Mouse (Mus musculus): ENCODE measurements around the gene Fbln2.

The Fbln2 gene

DNA sequence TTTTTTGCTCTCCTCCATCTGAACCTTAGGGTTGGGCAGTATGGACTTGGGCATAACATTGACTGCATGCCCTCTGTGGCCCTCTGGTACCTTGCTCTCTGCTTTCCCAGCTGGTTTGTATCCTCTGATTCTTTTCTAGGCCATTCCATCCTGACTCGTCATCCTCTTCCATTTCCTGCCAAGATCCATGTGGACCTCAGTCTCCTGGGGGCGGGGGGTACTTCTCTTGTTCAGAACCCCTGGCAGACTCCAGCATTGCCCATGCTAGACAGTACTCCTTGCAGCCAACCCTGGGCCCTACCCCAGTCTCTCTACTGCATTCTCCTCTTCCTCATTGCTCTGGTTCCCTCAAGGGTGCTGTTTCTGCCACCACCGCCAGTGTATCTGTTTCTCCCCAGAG, 19.8 kb upstream of the Fbln2 start:
- DNase-seq (ENCODE audit: low read depth, low spot score), result no peak

DNA sequence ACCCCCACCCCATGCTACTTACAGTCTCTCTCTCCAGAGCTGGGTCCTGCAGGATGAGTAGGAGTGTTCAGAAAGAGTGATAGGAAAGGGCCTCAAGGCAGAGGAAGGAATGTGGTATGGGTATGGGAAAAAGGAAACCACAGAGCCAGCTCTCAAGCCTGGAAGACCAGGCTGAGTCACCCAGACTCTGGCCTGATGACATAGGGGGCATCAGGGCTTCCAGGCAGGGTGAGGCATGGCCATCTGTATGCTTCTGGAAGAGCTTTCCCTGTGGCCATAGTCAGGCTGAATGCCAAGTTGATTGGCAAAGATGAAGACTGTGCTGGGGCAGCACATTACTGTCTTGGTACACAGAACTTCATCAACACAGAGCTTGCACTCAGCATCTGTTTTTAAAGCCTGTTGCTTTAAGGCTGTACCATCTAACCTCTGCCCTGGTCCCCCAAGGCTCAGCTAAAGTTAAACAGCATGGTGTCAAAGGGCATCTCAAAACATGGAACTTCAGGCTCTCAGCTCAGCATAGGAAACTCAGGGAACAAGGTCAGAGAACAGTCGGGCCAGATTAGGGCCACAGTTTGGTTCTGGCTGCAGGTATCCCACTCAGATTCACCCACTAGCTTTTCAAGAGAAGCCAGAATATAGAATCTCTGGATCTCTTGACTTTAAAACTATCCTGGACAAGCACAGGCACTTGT, 19.3 kb upstream of the Fbln2 start:
- DNase-seq (ENCODE audit: low read depth, low spot score), result no peak

GRCm38 (mm10) chr6:91198456-91198855, 13.8 kb upstream of the Fbln2 start:
- DNase-seq (ENCODE audit: low read depth, low spot score), result no peak

DNA sequence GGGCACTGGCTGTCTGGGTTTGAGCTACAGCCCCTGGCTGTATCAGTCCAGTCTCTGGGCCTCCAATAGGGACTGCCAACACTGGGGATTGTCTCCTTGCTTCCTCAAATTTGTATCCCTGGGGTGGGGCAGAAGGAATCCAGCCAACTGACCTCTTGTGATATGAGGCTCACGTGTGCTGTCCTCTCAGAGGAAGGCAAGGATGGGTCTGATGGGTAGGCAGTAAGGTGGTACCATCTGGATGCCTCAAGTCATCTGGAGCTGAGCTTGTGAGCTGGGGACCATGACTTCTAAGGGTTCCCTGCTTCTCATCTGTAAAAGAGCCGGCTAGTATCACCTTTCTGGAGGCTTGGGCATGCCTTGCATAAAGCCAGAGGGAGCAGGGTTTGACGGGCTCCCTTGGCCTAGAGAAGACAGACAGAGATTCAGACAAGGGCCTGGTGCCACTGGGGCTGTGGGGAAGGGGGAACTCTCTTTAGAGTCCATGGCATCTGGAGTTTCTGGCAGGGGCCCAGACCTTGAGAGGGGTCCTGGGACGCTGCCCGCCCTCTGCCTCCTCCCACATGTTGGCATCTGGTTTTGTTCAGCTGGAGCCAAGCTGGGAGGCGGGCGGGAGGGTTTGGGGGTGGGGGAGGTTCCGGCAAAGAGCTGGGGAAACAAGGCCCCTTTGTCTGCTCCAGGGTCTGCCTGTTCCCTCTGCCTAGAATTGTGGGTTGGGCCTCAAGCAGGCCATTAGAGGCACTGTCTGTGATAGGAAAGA, 11.6 kb upstream of the Fbln2 start:
- peak; percentile 46 for DNase-seq (ENCODE audit: low read depth, low spot score)

DNA sequence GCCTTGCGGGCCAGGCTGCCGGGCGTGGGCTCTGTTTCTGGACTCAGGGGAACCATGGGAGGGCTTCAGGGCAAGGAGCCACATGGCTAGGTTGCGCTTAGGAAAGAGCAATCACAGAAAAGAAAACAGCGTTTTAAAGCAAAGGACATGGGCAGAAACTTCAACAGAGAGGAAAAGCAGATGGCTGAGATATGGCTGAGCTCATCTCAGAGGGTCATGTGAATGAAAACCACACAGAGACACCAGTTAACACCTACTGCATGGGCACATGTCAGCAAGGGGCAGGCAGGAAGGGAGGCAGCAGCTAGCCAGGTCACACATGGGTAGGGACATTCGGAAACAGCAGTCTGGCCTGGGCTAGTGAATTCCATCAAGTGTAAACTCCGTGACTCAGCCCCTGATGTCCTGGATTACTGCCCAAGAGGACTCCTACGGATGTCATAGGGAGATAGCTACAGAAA, 10.3 kb upstream of the Fbln2 start:
- DNase-seq (ENCODE audit: low read depth, low spot score), result no peak

- no peak for DNase-seq (ENCODE audit: low read depth, low spot score)
These were observed 9.7 kb upstream of the Fbln2 start for GRCm38 (mm10) chr6:91202571-91202970.

- no peak for DNase-seq (ENCODE audit: low read depth, low spot score)
These were observed 6.9 kb upstream of the Fbln2 start for GRCm38 (mm10) chr6:91205346-91205745.

DNA sequence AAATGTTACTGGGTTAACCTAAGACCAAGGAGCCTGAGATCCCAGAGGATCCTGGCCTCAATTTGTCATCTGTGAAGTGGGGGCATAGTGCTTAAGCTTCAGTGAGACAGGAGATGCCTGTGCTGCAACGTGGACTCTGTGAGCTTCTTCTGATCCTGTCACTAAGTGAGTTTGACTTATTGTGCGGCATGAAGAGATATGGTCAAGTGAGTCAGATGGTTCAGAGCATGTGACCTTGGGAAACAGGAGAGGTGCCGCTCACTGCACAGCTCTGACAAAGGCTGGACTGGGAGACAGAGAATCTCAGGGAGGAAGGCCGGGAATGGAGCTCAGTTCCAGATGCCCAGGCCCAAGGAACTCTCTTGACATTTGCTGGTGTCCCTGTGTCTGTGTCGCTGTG, 6.5 kb upstream of the Fbln2 start:
- DNase-seq (ENCODE audit: low read depth, low spot score), result no peak

DNA sequence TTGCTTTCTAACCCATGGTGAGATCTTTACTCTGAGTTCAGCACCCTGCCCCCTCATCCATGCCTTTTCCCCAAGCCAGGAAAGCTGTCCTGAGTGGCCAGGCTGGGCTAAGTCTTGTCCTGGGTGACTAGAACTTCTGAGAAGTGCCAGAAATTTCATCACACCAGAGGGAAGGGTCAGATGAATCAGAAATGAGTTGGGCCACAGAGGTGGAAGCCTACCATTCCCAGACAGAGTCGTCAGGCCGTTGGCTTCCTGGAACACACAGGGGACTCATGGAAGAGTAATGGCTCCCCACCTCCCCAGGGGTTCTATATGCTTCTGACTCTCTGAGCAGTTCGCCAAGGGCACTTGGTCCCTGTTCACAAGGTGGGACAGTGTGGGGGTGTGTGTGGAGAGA, 4.8 kb upstream of the Fbln2 start:
- no peak for DNase-seq (ENCODE audit: low read depth, low spot score)

DNA sequence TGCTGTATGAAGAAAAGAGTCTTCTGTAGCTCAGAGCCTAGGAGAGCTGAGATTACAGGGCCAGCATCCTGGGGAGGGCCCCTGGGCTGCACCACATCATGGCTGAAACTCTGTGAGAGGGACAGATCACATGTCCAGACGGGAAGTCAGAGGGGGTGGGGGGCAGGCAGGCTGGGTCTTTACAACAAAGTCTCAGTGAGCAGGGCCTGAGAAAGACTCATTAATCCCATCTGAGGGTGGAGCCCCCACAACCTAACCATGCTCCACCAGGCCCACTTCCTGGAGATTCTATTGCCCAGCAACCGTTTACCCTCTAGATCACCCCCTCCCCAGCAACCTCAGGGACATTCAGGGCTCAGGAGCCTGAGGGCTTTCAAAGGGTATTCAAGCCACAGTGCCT, 2.5 kb upstream of the Fbln2 start:
- DNase-seq (ENCODE audit: low read depth, low spot score), result no peak

DNA sequence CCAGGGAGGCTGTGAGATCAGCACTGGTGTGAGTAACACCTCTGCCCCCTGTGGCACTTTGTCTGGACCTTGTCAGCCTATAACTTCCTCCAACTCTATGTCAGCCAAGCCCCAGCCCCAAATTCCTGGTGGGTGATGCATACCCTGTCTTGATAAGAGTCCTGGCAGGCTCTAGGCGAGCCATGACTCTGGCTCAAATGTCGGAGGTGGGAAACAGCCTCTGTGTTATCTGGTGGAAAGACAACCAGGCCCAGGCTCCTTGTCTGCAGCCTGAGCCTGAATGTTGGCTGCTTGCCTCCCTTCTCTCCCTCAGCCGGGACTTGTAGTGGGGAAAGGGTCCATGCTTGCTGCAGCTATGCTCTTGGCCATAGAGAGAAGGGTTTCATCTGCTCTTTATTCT, 1.4 kb upstream of the Fbln2 start:
- DNase-seq (ENCODE audit: low read depth, low spot score), result no peak

DNA sequence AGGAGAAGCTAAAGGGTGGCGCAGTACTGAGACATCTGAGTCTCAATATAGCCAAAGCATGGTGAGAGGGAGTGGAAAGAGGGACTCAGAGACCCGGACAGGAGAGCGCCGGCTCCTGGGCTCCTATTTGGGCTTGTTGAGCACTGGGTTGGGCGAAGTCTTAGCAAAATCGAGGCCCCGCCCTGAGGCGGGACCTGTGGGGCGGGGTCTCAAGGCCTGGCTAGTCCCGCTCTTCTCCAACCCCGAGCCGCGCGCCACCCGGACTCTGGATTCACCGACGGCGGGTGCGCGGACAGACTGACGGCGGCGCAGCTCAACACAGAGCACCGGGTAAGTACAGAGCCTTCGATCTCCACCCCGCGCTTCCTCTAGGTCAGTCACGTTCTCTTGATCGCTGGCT, 316 bp downstream of the Fbln2 start:
- no peak for DNase-seq (ENCODE audit: low read depth, low spot score)

GRCm38 (mm10) chr6:91213287-91214218, 1.3 kb downstream of the Fbln2 start:
- no peak for DNase-seq (ENCODE audit: low read depth, low spot score)

- DNase-seq (ENCODE audit: low read depth, low spot score), result no peak
These were observed 3.2 kb downstream of the Fbln2 start for GRCm38 (mm10) chr6:91215454-91215853.

GRCm38 (mm10) chr6:91218445-91218844, 6.2 kb downstream of the Fbln2 start:
- no peak for DNase-seq (ENCODE audit: low read depth, low spot score)

- DNase-seq (ENCODE audit: low read depth, low spot score), result no peak
These were observed 6.6 kb downstream of the Fbln2 start for GRCm38 (mm10) chr6:91218871-91219270.

DNA sequence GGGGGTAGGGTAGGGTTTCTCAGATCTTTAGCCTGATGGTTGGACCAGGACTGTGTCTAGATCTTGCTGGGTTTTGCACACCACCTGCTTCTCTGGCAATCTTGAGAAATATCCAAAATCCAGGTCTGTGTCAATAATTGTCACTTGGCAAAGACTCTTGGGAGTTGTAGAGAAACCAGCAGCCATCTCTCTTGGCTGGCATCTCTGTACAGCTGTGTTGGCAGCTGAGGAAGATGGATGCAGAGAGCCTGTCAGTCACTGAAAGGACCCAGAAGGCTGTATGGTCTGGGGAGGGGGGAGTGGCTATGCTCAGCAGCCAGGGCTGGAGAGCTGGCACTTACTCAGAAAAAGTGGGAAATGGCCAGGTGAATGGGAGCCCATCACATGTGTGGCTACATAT, 7.8 kb downstream of the Fbln2 start:
- DNase-seq (ENCODE audit: low read depth, low spot score), result peak; percentile 22

DNA sequence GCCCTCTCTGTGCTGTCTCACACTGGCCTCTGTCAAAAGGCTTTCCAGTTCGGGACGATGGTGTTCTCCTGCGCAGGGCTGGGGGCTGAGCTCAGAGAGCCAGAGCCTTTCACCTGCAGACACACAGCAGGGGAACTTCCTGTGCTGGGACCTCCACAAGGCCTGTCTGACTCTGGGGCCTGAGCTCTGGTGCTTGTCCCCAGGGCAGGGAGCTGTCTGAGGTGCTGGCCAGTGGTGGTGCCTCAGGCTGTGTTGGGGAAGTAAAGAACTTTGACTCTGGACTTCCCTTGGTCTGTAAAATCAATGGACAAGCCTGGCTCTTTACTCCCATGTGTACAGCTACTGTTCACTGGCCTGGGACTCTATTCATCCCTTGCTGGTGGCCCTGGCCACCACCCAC, 8.8 kb downstream of the Fbln2 start:
- DNase-seq (ENCODE audit: low read depth, low spot score), result no peak

GRCm38 (mm10) chr6:91222694-91223346, 10.6 kb downstream of the Fbln2 start:
- no peak for DNase-seq (ENCODE audit: low read depth, low spot score)

GRCm38 (mm10) chr6:91224939-91225338, 12.7 kb downstream of the Fbln2 start:
- DNase-seq (ENCODE audit: low read depth, low spot score), result no peak

DNA sequence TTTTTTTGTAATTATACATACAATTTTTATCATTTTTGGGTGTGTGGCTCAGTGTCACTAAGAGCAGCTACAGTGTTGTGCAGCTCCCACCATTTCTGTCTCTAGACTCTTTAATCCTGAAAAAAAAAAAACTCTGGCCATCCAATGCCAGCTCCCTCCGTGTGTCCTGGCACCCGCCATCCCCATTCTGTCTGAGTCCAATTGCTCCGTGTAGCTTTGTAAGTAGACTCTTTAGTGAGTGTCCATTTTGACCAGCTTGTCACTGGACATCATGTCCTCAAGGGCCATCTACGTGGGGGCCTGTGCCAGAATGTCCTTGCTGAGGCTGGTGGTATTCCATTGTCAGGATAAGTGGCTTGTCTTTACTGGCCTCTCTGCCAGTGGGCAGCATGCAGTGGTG, 13.1 kb downstream of the Fbln2 start:
- no peak for DNase-seq (ENCODE audit: low read depth, low spot score)

DNA sequence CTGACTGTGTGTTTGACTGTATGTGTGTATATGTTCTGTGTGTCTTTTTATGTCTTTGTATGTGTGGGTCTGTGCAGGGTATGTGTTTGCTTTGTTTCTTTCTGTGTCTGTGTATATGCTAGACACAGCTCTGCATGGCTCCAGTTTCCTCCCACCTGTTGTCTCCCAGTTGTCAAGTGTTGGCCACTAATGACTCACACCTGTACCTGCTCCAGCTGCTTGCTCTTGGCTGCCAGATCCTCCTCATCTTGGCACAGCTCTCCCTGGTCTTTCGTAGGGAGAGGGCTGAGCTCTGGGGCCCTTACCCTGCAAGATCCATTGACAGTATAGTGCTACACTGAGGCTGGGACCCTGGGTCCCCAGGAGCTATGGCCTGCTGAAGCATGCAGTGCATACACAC, 13.8 kb downstream of the Fbln2 start:
- no peak for DNase-seq (ENCODE audit: low read depth, low spot score)

Data from brain, embryonic 18.5 days (tissue).